Mouse (Mus musculus): ENCODE measurements around the gene Rabep2. TPM values are rescaled to one million over a fixed set of nuclear protein-coding genes. Genes with fewer than 3 reads are reported as not detected.
"Not testable (repeated sequence)": the region's sequence is repeated elsewhere in the genome, so short reads cannot be mapped to it uniquely, and the experiment has no call there.

Rabep2 gene
- total and polyA plus RNA-seq, 3 experiments = 33.7 to 38.5 (median 35.7) TPM

GRCm38 (mm10) chr7:126487052-126487483 is 58.5 kb downstream of the Rabep2 start, which contains the start of gene Tufm:
TSS of gene Tufm (plus strand) at chr7:126487361.
- no peaks in the 10 kb centered on the region for H3K27me3 ChIP-seq (replicated peaks)
- peaks cover 15% of the 10 kb centered on the region; the same call in 1 of the 2 replicates for H3K79me2 ChIP-seq (replicated peaks; ENCODE audit: control insufficient read depth, extremely low read depth, insufficient read depth, poor library complexity, severe bottlenecking)
- peaks cover 27 to 33% of the 10 kb centered on the region in 2 experiments for H3K36me3 ChIP-seq (replicated peaks in 1 of 2; ENCODE audit: control insufficient read depth in 1 of 2, insufficient read depth in 1 of 2, low read length in 1 of 2)
- peak within 1 kb of the TSS; percentile 98 for H3K9ac ChIP-seq (ENCODE audit: insufficient read depth, low read depth)
- peak within 1 kb of the TSS; percentile 87 to 94 (median 91) for H3K4me3 ChIP-seq (replicated peaks in 1 of 3; ENCODE audit: low read depth in 2 of 3, low read length in 2 of 3, poor library complexity in 1 of 3)
- H3K27ac ChIP-seq (ENCODE audit: insufficient read depth, low read depth) = peak within 1 kb of the TSS; percentile 68; the same call in 1 of the 2 replicates
- TF ChIP-seq POLR2A (IDR thresholded peaks at IDR 0.05; ENCODE audit: low read depth, low read length) = peak; percentile 78
- TF ChIP-seq TBP (conservative IDR thresholded peaks at IDR 0.05; ENCODE audit: low read depth, low read length) = 0 out of 2 replicates have a peak, but pooled peaks have one; percentile 37
- TF ChIP-seq BHLHE40 (IDR thresholded peaks at IDR 0.05; ENCODE audit: low read depth, low read length) = no peak
- dilution Hi-C loops (cut with MboI; ENCODE audit: extremely low pct_ligation_motif_present, extremely low pct_unique_long_range_greater_than_20kb, low sequenced_read_pairs) (no loop called here), in situ Hi-C loops (cut with MboI; ENCODE audit: low pct_ligation_motif_present, low pct_unique_long_range_greater_than_20kb, low sequenced_read_pairs) (no loop called here)
- H3K9me3 ChIP-seq (replicated peaks; ENCODE audit: low read length) = no peaks in the 10 kb centered on the region
- DNase-seq (ENCODE audit: extremely low read depth) = peak; percentile 98
- peaks cover 2 to 28% of the 10 kb centered on the region in 2 experiments for H3K4me1 ChIP-seq (ENCODE audit: control insufficient read depth in 1 of 2, insufficient read depth in 2 of 2)
- peak within 1 kb of the TSS; percentile 90 for H3K4me2 ChIP-seq (ENCODE audit: insufficient read depth, low read depth, poor library complexity, severe bottlenecking)

- peaks cover 5 to 31% of the 10 kb centered on the region in 2 experiments; a peak in 3 of 4 replicates for H3K4me1 ChIP-seq (ENCODE audit: control insufficient read depth in 1 of 2, insufficient read depth in 2 of 2)
- peak overlapping the region; percentile 59; the same call in 1 of the 2 replicates for H3K27ac ChIP-seq (ENCODE audit: insufficient read depth, low read depth)
- H3K27me3 ChIP-seq (replicated peaks); dilution Hi-C loops (cut with MboI; ENCODE audit: extremely low pct_ligation_motif_present, extremely low pct_unique_long_range_greater_than_20kb, low sequenced_read_pairs); H3K9me3 ChIP-seq (replicated peaks; ENCODE audit: low read length); DNase-seq (ENCODE audit: extremely low read depth); in situ Hi-C loops (cut with MboI; ENCODE audit: low pct_ligation_motif_present, low pct_unique_long_range_greater_than_20kb, low sequenced_read_pairs): not testable (repeated sequence)
- H3K4me3 ChIP-seq (replicated peaks in 1 of 3; ENCODE audit: low read depth in 2 of 3, low read length in 2 of 3, poor library complexity in 1 of 3) = peak overlapping the region; percentile 87 to 94 (median 91)
- H3K36me3 ChIP-seq (replicated peaks in 1 of 2; ENCODE audit: control insufficient read depth in 1 of 2, insufficient read depth in 1 of 2, low read length in 1 of 2) = peaks cover 34 to 40% of the 10 kb centered on the region in 2 experiments
- peaks cover 15% of the 10 kb centered on the region; the same call in 1 of the 2 replicates for H3K79me2 ChIP-seq (replicated peaks; ENCODE audit: control insufficient read depth, extremely low read depth, insufficient read depth, poor library complexity, severe bottlenecking)
- peak overlapping the region; percentile 41 for H3K4me2 ChIP-seq (ENCODE audit: insufficient read depth, low read depth, poor library complexity, severe bottlenecking)
- H3K9ac ChIP-seq (ENCODE audit: insufficient read depth, low read depth) = peak overlapping the region; percentile 72
Observed at GRCm38 (mm10) chr7:126487617-126488385, 59.2 kb downstream of the Rabep2 start.

DNA sequence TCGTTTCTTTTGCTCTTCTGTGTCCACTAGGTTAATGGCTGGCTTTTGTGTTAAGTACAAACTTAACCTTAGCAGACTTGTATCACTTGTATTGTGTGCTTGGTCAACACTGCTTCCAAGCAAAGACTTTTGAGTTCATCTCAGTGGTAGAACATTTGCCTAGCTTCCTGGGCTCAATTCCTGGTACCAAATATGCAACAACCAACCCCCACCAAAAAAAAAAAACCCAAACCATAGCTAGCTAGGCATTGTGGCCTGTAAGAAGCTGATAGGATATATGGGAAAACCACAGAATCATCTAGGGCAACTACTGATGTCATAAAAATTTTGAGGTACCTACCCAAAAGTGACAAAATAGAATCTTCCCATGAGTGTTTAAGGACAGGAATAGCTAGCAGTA is 62.4 kb downstream of the Rabep2 start:
- H3K4me2 ChIP-seq (ENCODE audit: insufficient read depth, low read depth, poor library complexity, severe bottlenecking) = no peak overlapping the region
- no peaks in the 10 kb centered on the region for H3K9me3 ChIP-seq (replicated peaks; ENCODE audit: low read length)
- dilution Hi-C loops (cut with MboI; ENCODE audit: extremely low pct_ligation_motif_present, extremely low pct_unique_long_range_greater_than_20kb, low sequenced_read_pairs) = no loop called here
- no peak for DNase-seq (ENCODE audit: extremely low read depth)
- no peak overlapping the region for H3K4me3 ChIP-seq (replicated peaks in 1 of 3; ENCODE audit: low read depth in 2 of 3, low read length in 2 of 3, poor library complexity in 1 of 3)
- H3K27ac ChIP-seq (ENCODE audit: insufficient read depth, low read depth) = no peak overlapping the region
- no peak for TF ChIP-seq USF2 (conservative IDR thresholded peaks at IDR 0.05; ENCODE audit: low read depth, low read length)
- TF ChIP-seq RAD21 (IDR thresholded peaks at IDR 0.05; ENCODE audit: low read depth, low read length) = no peak
- TF ChIP-seq ZMIZ1 (IDR thresholded peaks at IDR 0.05; ENCODE audit: low read depth, low read length) = no peak
- no peak for TF ChIP-seq UBTF (IDR thresholded peaks at IDR 0.05; ENCODE audit: low read depth, low read length)
- TF ChIP-seq BHLHE40 (IDR thresholded peaks at IDR 0.05; ENCODE audit: low read depth, low read length) = no peak
- TF ChIP-seq MEF2A (IDR thresholded peaks at IDR 0.05; ENCODE audit: borderline replicate concordance, low read depth, low read length) = no peak
- TF ChIP-seq ZKSCAN1 (IDR thresholded peaks at IDR 0.05; ENCODE audit: borderline replicate concordance, low read depth, low read length) = no peak
- TF ChIP-seq TBP (conservative IDR thresholded peaks at IDR 0.05; ENCODE audit: low read depth, low read length) = no peak
- no peak for TF ChIP-seq ETS1 (conservative IDR thresholded peaks at IDR 0.05; ENCODE audit: low read depth, low read length)
- TF ChIP-seq SIN3A (IDR thresholded peaks at IDR 0.05; ENCODE audit: low read length) = no peak
- no peak for TF ChIP-seq NRF1 (IDR thresholded peaks at IDR 0.05; ENCODE audit: low read depth, low read length)
- TF ChIP-seq GABPA (IDR thresholded peaks at IDR 0.05; ENCODE audit: insufficient replicate concordance, low read depth, low read length) = no peak
- TF ChIP-seq EP300 (IDR thresholded peaks at IDR 0.05; ENCODE audit: low read length) = no peak
- TF ChIP-seq MAFK (IDR thresholded peaks at IDR 0.05; ENCODE audit: insufficient replicate concordance, low read length) = no peak
- H3K36me3 ChIP-seq (replicated peaks in 1 of 2; ENCODE audit: control insufficient read depth in 1 of 2, insufficient read depth in 1 of 2, low read length in 1 of 2) = peaks cover 65 to 72% of the 10 kb centered on the region in 2 experiments
- in situ Hi-C loops (cut with MboI; ENCODE audit: low pct_ligation_motif_present, low pct_unique_long_range_greater_than_20kb, low sequenced_read_pairs) = no loop called here
- peaks cover 5 to 50% of the 10 kb centered on the region in 2 experiments for H3K4me1 ChIP-seq (ENCODE audit: control insufficient read depth in 1 of 2, insufficient read depth in 2 of 2)
- peaks cover 15% of the 10 kb centered on the region for H3K79me2 ChIP-seq (replicated peaks; ENCODE audit: control insufficient read depth, extremely low read depth, insufficient read depth, poor library complexity, severe bottlenecking)
- H3K27me3 ChIP-seq (replicated peaks) = no peaks in the 10 kb centered on the region
- H3K9ac ChIP-seq (ENCODE audit: insufficient read depth, low read depth) = no peak overlapping the region

Measured in CH12.LX (cell line).